Mouse (Mus musculus): ENCODE results near the gene Zdhhc18. TPM values are rescaled to one million over a fixed set of nuclear protein-coding genes. Genes with fewer than 3 reads are reported as not detected.

Zdhhc18 gene
- polyA plus RNA-seq (2017; shearing (Covaris generic)), result 10 to 100 TPM; 22.8 to 25.9 (median 23.1) TPM

GRCm38 (mm10) chr4:133649989-133650699 lies at the start of gene Zdhhc18:
Zdhhc18 (minus strand) TSS chr4:133650154.
- ATAC-seq, result peak; percentile 99

GRCm38 (mm10) chr4:133695363-133695762 lies 45.4 kb upstream of the Zdhhc18 start:
- ATAC-seq, result no peak

GRCm38 (mm10) chr4:133690252-133690651 lies 40.3 kb upstream of the Zdhhc18 start:
- ATAC-seq, result no peak

- ATAC-seq, result peak; percentile 89
Observed at GRCm38 (mm10) chr4:133688417-133689067, 38.6 kb upstream of the Zdhhc18 start.

- no peak for ATAC-seq
Observed at GRCm38 (mm10) chr4:133687126-133687525, 37.2 kb upstream of the Zdhhc18 start.

- no peak for ATAC-seq
Observed at GRCm38 (mm10) chr4:133686512-133686911, 36.6 kb upstream of the Zdhhc18 start.

- no peak for ATAC-seq
Observed at GRCm38 (mm10) chr4:133680206-133680786, 30.3 kb upstream of the Zdhhc18 start.

- ATAC-seq, result no peak
Observed at GRCm38 (mm10) chr4:133679629-133680028, 29.7 kb upstream of the Zdhhc18 start.

GRCm38 (mm10) chr4:133677266-133677665 lies 27.3 kb upstream of the Zdhhc18 start:
- no peak for ATAC-seq

- no peak for ATAC-seq
Observed at GRCm38 (mm10) chr4:133676189-133676588, 26.2 kb upstream of the Zdhhc18 start.

- no peak for ATAC-seq
Observed at GRCm38 (mm10) chr4:133675594-133676016, 25.7 kb upstream of the Zdhhc18 start.

- ATAC-seq, result no peak
Observed at GRCm38 (mm10) chr4:133674331-133674695, 24.4 kb upstream of the Zdhhc18 start.

GRCm38 (mm10) chr4:133673666-133674330 lies 23.8 kb upstream of the Zdhhc18 start:
- ATAC-seq, result no peak

GRCm38 (mm10) chr4:133672845-133673647 lies 23.1 kb upstream of the Zdhhc18 start:
- peak; percentile 40 for ATAC-seq

- ATAC-seq, result peak; percentile 69
Observed at GRCm38 (mm10) chr4:133671881-133672844, 22.2 kb upstream of the Zdhhc18 start, which contains the start of gene Pigv. Pigv (minus strand) TSS chr4:133672647.

- ATAC-seq, result no peak
Observed at GRCm38 (mm10) chr4:133671184-133671880, 21.4 kb upstream of the Zdhhc18 start.

GRCm38 (mm10) chr4:133669652-133670210 lies 19.8 kb upstream of the Zdhhc18 start:
- no peak for ATAC-seq

- no peak for ATAC-seq
Observed at GRCm38 (mm10) chr4:133668537-133668936, 18.6 kb upstream of the Zdhhc18 start.

GRCm38 (mm10) chr4:133666199-133666598 lies 16.2 kb upstream of the Zdhhc18 start:
- ATAC-seq, result peak; percentile 88

- no peak for ATAC-seq
Observed at GRCm38 (mm10) chr4:133665118-133665517, 15.2 kb upstream of the Zdhhc18 start.

Measured in inflammation-experienced regulatory T-cells, adult 6 months (primary cell).